Mouse (Mus musculus) spleen, adult 2 months (tissue): Measurements from ENCODE around the gene Etv4.

Experiments
- CTCF ChIP-seq: fragments of 200-500 bp; IDR thresholded peaks from 2 replicates; pipeline ENCODE4 v1.5.1; 2011; ENCODE audit warnings: mild to moderate bottlenecking, inconsistent platforms; ENCODE audit not compliant: insufficient read depth, insufficient read length, insufficient replicate concordance; ENCODE audit errors: extremely low read depth
- POLR2A ChIP-seq: fragments of 200-500 bp; IDR thresholded peaks from 2 replicates; pipeline ENCODE4 v1.6.1; 2011; ENCODE audit warnings: low read depth, low read length, inconsistent platforms

- TF ChIP-seq CTCF (no peak), POLR2A (no peak)
Measured at GRCm38 (mm10) chr11:101820899-101821298, 35.7 kb upstream of the Etv4 start.
